Mouse (Mus musculus): ENCODE data around the gene Cdh22.

DNA sequence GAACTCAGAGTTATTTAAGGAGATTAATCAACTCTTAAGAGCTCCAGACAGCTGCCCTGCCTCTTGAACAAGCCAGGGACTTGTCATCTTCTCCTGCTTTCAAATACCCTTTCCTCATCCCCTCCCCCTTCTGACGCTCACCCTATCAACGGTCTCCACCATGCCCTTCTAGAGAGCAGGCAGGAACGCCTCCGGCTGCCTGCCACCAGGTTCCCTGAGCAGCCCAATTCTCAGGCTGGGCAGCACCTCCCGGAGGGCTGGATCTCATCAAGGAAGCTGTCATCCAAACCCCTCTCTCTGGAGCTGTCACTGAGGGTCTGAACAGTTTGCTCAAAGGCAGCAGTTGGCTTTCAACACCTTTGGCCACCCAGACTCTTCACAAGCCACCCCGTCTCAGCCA is 133.9 kb downstream of the Cdh22 start:
- TF ChIP-seq CTCF (IDR thresholded peaks at IDR 0.05; ENCODE audit: borderline replicate concordance, insufficient read depth, low read length) (no peak), POLR2A (IDR thresholded peaks at IDR 0.05; ENCODE audit: low read depth, low read length) (no peak)
